Mouse (Mus musculus) intestine, embryonic 15.5 days (tissue): ENCODE measurements around the gene Cept1. TPM values are rescaled to one million over a fixed set of nuclear protein-coding genes. Genes with fewer than 3 reads are reported as not detected.
"Not testable (repeated sequence)": the region's sequence is repeated elsewhere in the genome, so short reads cannot be mapped to it uniquely, and the experiment has no call there.

ENCODE experiments used
- ATAC-seq: fragments of 200-750 bp; cut with Nextera tagmentation; 2 replicates; pipeline ENCODE4 v1.8.0; 2017; ENCODE audit warnings: moderate TSS enrichment, moderate library complexity
- H3K27ac ChIP-seq: fragments of 300-500 bp; sonication (generic); 2 replicates; pipeline ENCODE4 v1.5.1; 2015; ENCODE audit warnings: mild to moderate bottlenecking, inconsistent platforms
- H3K27me3 ChIP-seq: fragments of 300-500 bp; sonication (generic); replicated peaks from 2 replicates; pipeline ENCODE4 v1.6.1; 2015; ENCODE audit warnings: inconsistent platforms
- H3K36me3 ChIP-seq: fragments of 300-500 bp; sonication (generic); 2 replicates; pipeline ENCODE4 v1.6.1; 2015; ENCODE audit warnings: inconsistent platforms
- H3K4me1 ChIP-seq: fragments of 300-500 bp; sonication (generic); replicated peaks from 2 replicates; pipeline ENCODE4 v1.6.1; 2015; ENCODE audit warnings: inconsistent platforms
- H3K4me2 ChIP-seq: fragments of 300-500 bp; sonication (generic); replicated peaks from 2 replicates; pipeline ENCODE4 v1.6.1; 2015; ENCODE audit warnings: mild to moderate bottlenecking, inconsistent platforms
- H3K4me3 ChIP-seq: fragments of 300-500 bp; sonication (generic); replicated peaks from 2 replicates; pipeline ENCODE4 v1.5.1; 2015; ENCODE audit warnings: inconsistent platforms
- H3K9ac ChIP-seq: fragments of 300-500 bp; sonication (generic); 2 replicates; pipeline ENCODE4 v1.6.1; 2015; ENCODE audit warnings: inconsistent platforms
- H3K9me3 ChIP-seq: fragments of 300-500 bp; sonication (generic); 2 replicates; pipeline ENCODE4 v1.6.1; 2016; ENCODE audit warnings: inconsistent platforms
- WGBS: fragments of 180-500 bp; shearing (Covaris S2); methylation state at CpG from one replicate; pipeline ENCODE4 v1.1.7; 2015; 5-methylcytosine and 5-hydroxymethylcytosine counted together
- polyA plus RNA-seq: library from polyadenylated mRNA; unstranded; fragments of >200 nt; fragmentation: Nextera tagmentation; extraction: Ambion mirVana; gene quantifications from 2 replicates; pipeline ENCODE4 v1.2.1, GENCODE M21; 2015

The Cept1 gene
- 59.6 and 61.6 TPM in 2 replicates for polyA plus RNA-seq

GRCm38 (mm10) chr3:106547171-106547923 is at the start of gene Cept1, which contains the start of gene Dram2:
Gene Cept1 (minus strand): TSS chr3:106547802.
Gene Dram2 (plus strand): TSS chr3:106547798.
- Histone ChIP-seq H3K4me1 (0 out of 2 replicates have a peak, but pooled peaks cover 2% of the 10 kb centered on the region), H3K4me3 (peak within 1 kb of the TSS; percentile 88), H3K27ac (peak within 1 kb of the TSS; percentile 98), H3K27me3 (no peaks in the 10 kb centered on the region), H3K9ac (peak within 1 kb of the TSS; percentile 89), H3K36me3 (no peaks in the 10 kb centered on the region), H3K9me3 (no peaks in the 10 kb centered on the region), H3K4me2 (peak within 1 kb of the TSS; percentile 57)
- whole genome bisulfite sequencing: under 1% methylated on average over 62 of the region's 63 CpGs
- peak; percentile 95 for ATAC-seq

DNA sequence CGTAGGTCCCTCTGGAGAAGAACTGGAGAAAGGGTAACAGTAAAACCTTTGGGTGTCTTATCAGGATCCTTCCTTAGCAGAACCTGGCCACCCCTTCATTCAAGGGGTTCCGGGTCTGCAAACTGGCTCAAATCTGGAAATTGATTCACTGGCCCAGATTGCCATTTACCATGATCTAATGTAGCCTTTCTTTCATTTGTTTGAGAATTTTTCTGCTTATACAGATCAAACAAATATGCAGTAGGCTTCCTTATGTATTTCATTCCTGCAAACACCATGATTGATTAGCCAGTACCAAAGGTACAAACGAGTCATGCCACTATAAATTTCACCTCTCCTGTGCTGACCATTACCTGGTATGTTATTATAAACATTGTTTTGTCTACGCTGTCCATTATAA is 46.0 kb upstream of the Cept1 start:
- not testable (repeated sequence) for ATAC-seq, H3K27me3 ChIP-seq, H3K4me3 ChIP-seq, H3K9me3 ChIP-seq, H3K27ac ChIP-seq, H3K36me3 ChIP-seq, H3K9ac ChIP-seq, H3K4me1 ChIP-seq, H3K4me2 ChIP-seq
- WGBS: 80% methylated on average over 4 of the region's 4 CpGs

GRCm38 (mm10) chr3:106579296-106579695 is 31.7 kb upstream of the Cept1 start:
- Histone ChIP-seq H3K4me3 (no peak overlapping the region), H3K9me3 (no peaks in the 10 kb centered on the region), H3K36me3 (no peaks in the 10 kb centered on the region), H3K4me2 (no peak overlapping the region), H3K27ac (no peak overlapping the region), H3K4me1 (no peaks in the 10 kb centered on the region), H3K9ac (no peak overlapping the region), H3K27me3 (no peaks in the 10 kb centered on the region)
- ATAC-seq: no peak
- WGBS: 94% methylated on average over 2 of the region's 2 CpGs

GRCm38 (mm10) chr3:106573191-106573590 is 25.6 kb upstream of the Cept1 start:
- no peak for ATAC-seq
- 0 out of 2 replicates have a peak, but pooled peaks cover 2% of the 10 kb centered on the region for H3K36me3 ChIP-seq
- no peak overlapping the region for H3K4me2 ChIP-seq
- no peaks in the 10 kb centered on the region for H3K4me1 ChIP-seq
- 83% methylated on average over 3 of the region's 3 CpGs for WGBS
- no peaks in the 10 kb centered on the region for H3K27me3 ChIP-seq
- no peak overlapping the region for H3K9ac ChIP-seq
- no peak overlapping the region for H3K4me3 ChIP-seq
- no peak overlapping the region for H3K27ac ChIP-seq
- no peaks in the 10 kb centered on the region for H3K9me3 ChIP-seq

DNA sequence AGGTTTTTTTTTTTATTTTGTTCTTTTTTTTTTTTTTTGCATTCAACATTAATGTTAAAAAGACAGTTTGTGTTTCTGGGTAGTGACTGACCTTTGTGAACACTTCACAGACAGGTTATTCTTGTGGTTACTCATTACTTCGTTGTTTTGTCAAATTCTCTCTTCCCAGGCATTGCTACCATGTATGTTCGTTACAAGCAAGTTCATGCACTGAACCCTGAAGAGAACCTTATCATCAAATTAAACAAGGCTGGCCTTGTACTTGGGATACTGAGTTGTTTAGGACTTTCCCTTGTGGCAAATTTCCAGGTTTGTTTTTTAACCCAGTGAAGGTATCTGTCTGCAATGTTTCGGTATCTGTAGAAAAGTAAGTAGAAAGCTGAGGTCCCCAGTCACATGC is 18.3 kb upstream of the Cept1 start:
- Histone ChIP-seq H3K27me3 (no peaks in the 10 kb centered on the region), H3K9me3 (no peaks in the 10 kb centered on the region), H3K27ac (no peak overlapping the region), H3K9ac (no peak overlapping the region), H3K4me3 (no peak overlapping the region), H3K4me2 (no peak overlapping the region), H3K4me1 (no peaks in the 10 kb centered on the region), H3K36me3 (no peaks in the 10 kb centered on the region)
- WGBS: 89% methylated on average over 3 of the region's 3 CpGs
- ATAC-seq: no peak

- Histone ChIP-seq H3K4me1 (no peaks in the 10 kb centered on the region), H3K36me3 (peaks cover 2% of the 10 kb centered on the region; the same call in 1 of the 2 replicates), H3K27ac (no peak overlapping the region), H3K9ac (no peak overlapping the region), H3K27me3 (no peaks in the 10 kb centered on the region), H3K9me3 (no peaks in the 10 kb centered on the region), H3K4me2 (no peak overlapping the region), H3K4me3 (no peak overlapping the region)
- no peak for ATAC-seq
Observed at GRCm38 (mm10) chr3:106558271-106558670, 10.7 kb upstream of the Cept1 start.

DNA sequence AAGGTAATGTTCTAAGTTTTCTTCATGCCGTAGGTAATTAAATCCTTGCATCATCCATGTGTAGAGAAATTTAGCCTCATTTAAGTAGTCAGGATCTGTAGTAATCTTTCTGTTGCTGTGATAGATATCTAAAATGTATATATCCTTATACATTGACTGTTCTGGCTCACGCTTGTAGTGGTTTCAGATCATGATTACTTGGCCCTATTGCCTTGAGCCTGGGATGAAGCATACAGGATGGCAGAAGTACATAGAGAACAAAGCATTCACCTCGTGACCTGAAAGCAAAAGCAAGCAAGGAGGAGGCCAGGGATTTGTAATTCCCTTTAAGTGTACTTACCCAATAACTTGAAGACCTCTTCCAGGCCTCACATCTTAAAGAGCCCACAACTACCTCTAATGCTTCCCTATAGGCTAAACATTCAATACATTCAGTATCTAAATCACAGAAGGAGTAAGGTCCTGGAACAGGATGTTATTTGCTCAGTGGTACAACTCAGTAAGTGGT is 8.2 kb upstream of the Cept1 start:
- H3K9ac ChIP-seq: no peak overlapping the region
- H3K36me3 ChIP-seq: peaks cover 2% of the 10 kb centered on the region; the same call in 1 of the 2 replicates
- no peak for ATAC-seq
- no peaks in the 10 kb centered on the region for H3K9me3 ChIP-seq
- no peak overlapping the region for H3K27ac ChIP-seq
- WGBS: 84% methylated on average over 3 of the region's 3 CpGs
- no peaks in the 10 kb centered on the region for H3K4me1 ChIP-seq
- no peaks in the 10 kb centered on the region for H3K27me3 ChIP-seq
- H3K4me3 ChIP-seq: no peak overlapping the region
- no peak overlapping the region for H3K4me2 ChIP-seq

GRCm38 (mm10) chr3:106553411-106553810 is 5.8 kb upstream of the Cept1 start:
- Histone ChIP-seq H3K27me3 (no peaks in the 10 kb centered on the region), H3K9me3 (no peaks in the 10 kb centered on the region), H3K4me3 (no peak overlapping the region), H3K9ac (no peak overlapping the region), H3K36me3 (peaks cover 2% of the 10 kb centered on the region; the same call in 1 of the 2 replicates), H3K4me1 (no peaks in the 10 kb centered on the region), H3K4me2 (no peak overlapping the region), H3K27ac (no peak overlapping the region)
- ATAC-seq: no peak
- 87% methylated on average over 5 of the region's 5 CpGs for WGBS

DNA sequence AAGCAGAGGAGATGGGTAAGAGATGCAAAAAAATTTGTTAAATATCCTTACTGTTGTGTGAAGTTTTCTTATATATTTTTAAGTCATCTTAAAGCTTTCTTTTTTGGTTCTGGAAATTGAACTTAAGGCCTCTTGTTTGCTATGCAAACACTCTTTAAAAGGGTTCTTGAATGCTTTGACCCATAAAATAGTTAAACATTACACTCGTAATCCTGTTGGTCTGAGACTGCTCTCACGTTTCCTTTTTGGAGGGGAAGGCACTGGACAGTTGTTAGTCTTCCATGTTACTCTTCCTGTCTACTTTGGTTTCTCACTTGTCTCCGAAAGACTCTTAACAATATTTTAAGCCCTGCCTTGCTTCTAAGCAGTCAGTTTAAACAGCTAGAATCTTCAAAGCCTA is 1.4 kb upstream of the Cept1 start:
- Histone ChIP-seq H3K27me3 (no peaks in the 10 kb centered on the region), H3K4me2 (peak overlapping the region; percentile 57), H3K4me1 (0 out of 2 replicates have a peak, but pooled peaks cover 2% of the 10 kb centered on the region), H3K9ac (no peak overlapping the region), H3K36me3 (peaks cover 2% of the 10 kb centered on the region; the same call in 1 of the 2 replicates), H3K9me3 (no peaks in the 10 kb centered on the region), H3K27ac (no peak overlapping the region), H3K4me3 (no peak overlapping the region)
- 12% methylated on average over 3 of the region's 3 CpGs for WGBS
- ATAC-seq: no peak

DNA sequence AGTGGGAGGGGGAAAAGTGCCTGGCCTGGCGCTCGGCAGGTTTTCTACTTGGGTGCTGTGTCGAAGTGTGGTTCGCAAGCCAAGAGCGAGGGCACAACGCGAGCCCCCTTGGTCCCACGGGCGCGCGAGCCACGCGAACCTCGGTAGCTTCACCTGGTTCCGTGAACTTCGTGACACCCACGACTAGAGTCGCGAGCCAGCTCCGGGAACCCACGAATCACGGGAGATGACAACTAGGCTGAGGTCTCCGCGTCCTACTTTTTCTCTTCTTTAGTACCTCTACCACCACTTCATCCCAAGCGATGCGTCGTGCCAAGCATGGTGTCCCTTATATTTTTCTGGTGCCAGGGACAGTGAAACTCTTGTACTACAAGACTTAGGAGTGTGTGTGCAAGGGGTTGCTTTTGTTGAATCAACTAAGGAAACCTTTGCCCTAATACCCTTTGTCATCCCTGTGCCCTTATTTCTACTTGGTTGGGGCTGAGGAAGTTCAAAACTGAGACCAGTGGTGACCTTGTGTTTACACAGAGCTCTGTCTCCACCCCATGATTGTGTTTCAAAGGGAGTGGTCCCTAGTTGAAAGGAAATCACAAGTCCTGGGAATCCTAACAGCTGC is 430 bp upstream of the Cept1 start:
- Histone ChIP-seq H3K4me1 (0 out of 2 replicates have a peak, but pooled peaks cover 2% of the 10 kb centered on the region), H3K27ac (peak overlapping the region; percentile 98), H3K9me3 (no peaks in the 10 kb centered on the region), H3K27me3 (no peaks in the 10 kb centered on the region), H3K36me3 (no peaks in the 10 kb centered on the region), H3K9ac (peak overlapping the region; percentile 89), H3K4me2 (peak overlapping the region; percentile 57), H3K4me3 (peak overlapping the region; percentile 88)
- WGBS: under 1% methylated on average over 27 of the region's 27 CpGs
- peak; percentile 71 for ATAC-seq

- Histone ChIP-seq H3K4me1 (0 out of 2 replicates have a peak, but pooled peaks cover 2% of the 10 kb centered on the region), H3K9me3 (no peaks in the 10 kb centered on the region), H3K27ac (no peak overlapping the region), H3K4me2 (no peak overlapping the region; the same call in 1 of the 2 replicates), H3K27me3 (no peaks in the 10 kb centered on the region), H3K9ac (no peak overlapping the region), H3K36me3 (no peaks in the 10 kb centered on the region), H3K4me3 (no peak overlapping the region)
- 79% methylated on average over 8 of the region's 8 CpGs for WGBS
- no peak for ATAC-seq
Observed at GRCm38 (mm10) chr3:106544721-106545316, 2.8 kb downstream of the Cept1 start.

DNA sequence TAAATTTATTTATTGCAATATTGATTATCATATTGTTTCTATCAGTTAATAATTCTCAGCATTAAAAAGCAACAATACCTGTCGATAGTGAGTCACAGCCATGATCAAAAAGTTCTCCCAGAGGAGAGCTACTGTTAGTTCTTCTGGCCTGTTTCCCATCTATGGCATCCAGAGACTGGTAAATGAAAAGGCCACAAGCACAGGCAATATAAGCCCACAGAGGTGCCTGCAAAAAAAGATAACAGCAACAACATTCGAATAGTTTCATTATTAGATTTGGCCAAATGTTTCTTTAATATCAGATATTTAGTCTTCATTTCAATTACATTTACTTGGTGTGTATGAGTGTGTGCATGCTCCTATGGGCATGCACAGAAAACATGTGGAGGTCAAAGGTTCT is 14.3 kb downstream of the Cept1 start:
- Histone ChIP-seq H3K4me1 (no peaks in the 10 kb centered on the region), H3K36me3 (peaks cover 5% of the 10 kb centered on the region; the same call in 1 of the 2 replicates), H3K4me3 (no peak overlapping the region), H3K9me3 (no peaks in the 10 kb centered on the region), H3K4me2 (no peak overlapping the region), H3K27me3 (no peaks in the 10 kb centered on the region), H3K9ac (no peak overlapping the region), H3K27ac (no peak overlapping the region)
- WGBS: 92% methylated on average over 2 of the region's 2 CpGs
- no peak for ATAC-seq
